In genomic region chr15:82637130-82638075, GRCm38 (mm10) we compare ENCODE assay signal across 26 mouse cellular contexts. TPM values are rescaled to one million over a fixed set of nuclear protein-coding genes. Genes with fewer than 3 reads are reported as not detected.
DNase-seq lines count a peak whose midpoint lies in the region; ATAC-seq and TF ChIP-seq lines count a peak whose summit lies in the region.
"Had no signal": no experiment of that assay in that cellular context is flagged by ENCODE, and none has a peak within 500 bp of the region (broad histone marks: within the 10 kb centered on the region; RNA-seq: fewer than 3 reads in every experiment).

No protein-coding gene starts in this region.

- TF ChIP-seq POLR2A in liver, adult 2 months (IDR thresholded peaks at IDR 0.05; ENCODE audit: extremely low read depth, insufficient read depth, low read length), result 0 out of 2 replicates have a peak, but pooled peaks have one; percentile 8

- H3K27ac ChIP-seq in liver, adult 2 months (replicated peaks; ENCODE audit: insufficient read depth, low read depth, low read length), result peak overlapping the region; percentile 66
- no peak overlapping the region for H3K27ac ChIP-seq in intestine, embryonic 15.5 days
- H3K27ac ChIP-seq in liver, embryonic 16.5 days (ENCODE audit: low read length), result no peak overlapping the region
- H3K27ac ChIP-seq: forebrain, embryonic 12.5 days; hindbrain, embryonic 14.5 days; limb, embryonic 13.5 days had no signal

- H3K79me2 ChIP-seq in liver, adult 2 months (ENCODE audit: control insufficient read depth, insufficient read depth, low read length), result peaks cover 8% of the 10 kb centered on the region; the same call in 1 of the 2 replicates

- H3K4me2 ChIP-seq in intestine, embryonic 15.5 days (replicated peaks), result no peak overlapping the region
- no peak overlapping the region for H3K4me2 ChIP-seq in liver, embryonic 16.5 days (ENCODE audit: low read depth, low read length)
- H3K4me2 ChIP-seq: forebrain, embryonic 12.5 days; heart, embryonic 11.5 days; hindbrain, embryonic 14.5 days; limb, embryonic 13.5 days had no signal

- no peaks in the 10 kb centered on the region for H3K9me3 ChIP-seq in intestine, embryonic 15.5 days
- no peaks in the 10 kb centered on the region for H3K9me3 ChIP-seq in liver, embryonic 16.5 days (replicated peaks; ENCODE audit: control insufficient read depth, low read length)
- H3K9me3 ChIP-seq: forebrain, embryonic 12.5 days; G1E; limb, embryonic 13.5 days had no signal

- WGBS in liver, adult 2 months, result 77% methylated on average over 14 of the region's 14 CpGs
- 77% methylated on average over 14 of the region's 14 CpGs for whole genome bisulfite sequencing in intestine, embryonic 15.5 days
- 57% methylated on average over 14 of the region's 14 CpGs for WGBS in liver, embryonic 16.5 days (ENCODE audit: insufficient replicate concordance)

- no peak for TF ChIP-seq CTCF in liver, adult 2 months (IDR thresholded peaks at IDR 0.05; ENCODE audit: low read depth, low read length)

- no peaks in the 10 kb centered on the region for H3K27me3 ChIP-seq in liver, adult 2 months (ENCODE audit: control insufficient read depth, insufficient read depth, low read length)
- H3K27me3 ChIP-seq in intestine, embryonic 15.5 days (replicated peaks), result no peaks in the 10 kb centered on the region
- H3K27me3 ChIP-seq in liver, embryonic 16.5 days (ENCODE audit: control insufficient read depth, insufficient read depth, low read depth, low read length), result no peaks in the 10 kb centered on the region
- H3K27me3 ChIP-seq: forebrain, embryonic 12.5 days; limb, embryonic 13.5 days had no signal

- no peak overlapping the region for H3K4me3 ChIP-seq in liver, adult 2 months (ENCODE audit: insufficient read depth, low read depth, low read length)
- no peak overlapping the region for H3K4me3 ChIP-seq in intestine, embryonic 15.5 days (replicated peaks)
- no peak overlapping the region for H3K4me3 ChIP-seq in liver, embryonic 16.5 days (ENCODE audit: low read depth, low read length)
- H3K4me3 ChIP-seq: forebrain, embryonic 12.5 days; limb, embryonic 13.5 days had no signal

- H3K36me3 ChIP-seq in liver, adult 2 months (ENCODE audit: control insufficient read depth, insufficient read depth, low read length), result peaks cover 27% of the 10 kb centered on the region
- no peaks in the 10 kb centered on the region for H3K36me3 ChIP-seq in intestine, embryonic 15.5 days
- no peaks in the 10 kb centered on the region for H3K36me3 ChIP-seq in liver, embryonic 16.5 days (ENCODE audit: control insufficient read depth, insufficient read depth)
- H3K36me3 ChIP-seq: forebrain, embryonic 12.5 days; G1E; limb, embryonic 13.5 days had no signal

- DNase-seq in cerebellum, postnatal 10 days, result peak; percentile 45 to 53
- no peak for DNase-seq in cerebellum, postnatal 4 days (ENCODE audit: low spot score in 2 of 2)
- DNase-seq in liver, adult 2 months (ENCODE audit: extremely low read depth, low read depth, low spot score), result no peak
- DNase-seq in liver, result no peak
- DNase-seq in adrenal gland, adult 18-20 months (ENCODE audit: low spot score in 2 of 2), result no peak
- DNase-seq in cerebellum, adult 9-11 months, result no peak
- DNase-seq: adrenal gland, adult 8-10 months; cerebellum, adult 2 months; gastrocnemius, postnatal 10 days; kidney, adult 2 months; kidney, postnatal 36 days; right cerebral cortex, postnatal 4 days; thymus, postnatal 36 days had no signal

- peak; percentile 84 for ATAC-seq in intestine, embryonic 15.5 days
- ATAC-seq in liver, embryonic 16.5 days (ENCODE audit: low read depth), result 0 out of 2 replicates have a peak, but pooled peaks have one; percentile 32
- ATAC-seq: CD4-positive, CD25-positive, alpha-beta regulatory T cell, adult 4 months; lung, postnatal 0 days had no signal

- peaks cover 23% of the 10 kb centered on the region for H3K4me1 ChIP-seq in liver, adult 2 months (ENCODE audit: control insufficient read depth, insufficient read depth, low read length)
- H3K4me1 ChIP-seq in intestine, embryonic 15.5 days (replicated peaks), result 0 out of 2 replicates have a peak, but pooled peaks cover 6% of the 10 kb centered on the region
- no peaks in the 10 kb centered on the region; the same call in 1 of the 2 replicates for H3K4me1 ChIP-seq in liver, embryonic 16.5 days (ENCODE audit: control insufficient read depth, low read depth, low read length)
- H3K4me1 ChIP-seq: limb, embryonic 13.5 days had no signal

- H3K9ac ChIP-seq in liver, adult 2 months (ENCODE audit: low read depth, low read length), result peak overlapping the region; percentile 31
- no peak overlapping the region for H3K9ac ChIP-seq in intestine, embryonic 15.5 days
- H3K9ac ChIP-seq in liver, embryonic 16.5 days (ENCODE audit: low read depth, low read length), result no peak overlapping the region
- H3K9ac ChIP-seq: forebrain, embryonic 12.5 days; hindbrain, embryonic 14.5 days; limb, embryonic 13.5 days had no signal

RNA-seq across cellular contexts. Expression of gene Cyp2d34, which starts 16.7 kb away (rescaled TPM):
- not detected in 2 replicates for total RNA-seq in liver, adult 2 months (2014; rRNA removed)
- polyA plus RNA-seq in liver, adult 2 months (2012; rRNA removed), result 0.06 and 0.17 TPM in 2 replicates
- polyA plus RNA-seq in intestine, embryonic 15.5 days (2015; fragmentation: Nextera tagmentation; extraction: Ambion mirVana), result not detected in 2 replicates
- polyA plus RNA-seq in liver, embryonic 16.5 days (2015; fragmentation: Nextera tagmentation; extraction: Ambion mirVana), result not detected in 2 replicates
- not detected for total RNA-seq in adrenal gland, adult 18-20 months (2021)
- total RNA-seq: adrenal gland, adult 8-10 months; gastrocnemius, postnatal 10 days; heart, postnatal 25 days had no signal
- polyA plus RNA-seq: brain, embryonic 14.5 days; CD4-positive, CD25-positive, alpha-beta regulatory T cell, adult 4 months; cerebellum, adult 2 months; forebrain, embryonic 12.5 days; frontal cortex, adult 2 months; G1E; heart, embryonic 11.5 days; hindbrain, embryonic 14.5 days; limb, embryonic 13.5 days; lung, postnatal 0 days; neural tube, embryonic 14.5 days had no signal

Comparison
In these comparisons a context has a peak if more than half of its experiments do, and no peak if none do; other contexts are left out.
1. DNase-seq: peak in cerebellum, postnatal 10 days (2 of 2); none in cerebellum, postnatal 4 days (0 of 2), liver, adult 2 months (single experiment), liver (single experiment), adrenal gland, adult 18-20 months (0 of 2) and cerebellum, adult 9-11 months (single experiment).